Mouse (Mus musculus): ENCODE data around the gene Tulp1.
"Not testable (repeated sequence)": the region's sequence is repeated elsewhere in the genome, so short reads cannot be mapped to it uniquely, and the experiment has no call there.

Tulp1 gene

DNA sequence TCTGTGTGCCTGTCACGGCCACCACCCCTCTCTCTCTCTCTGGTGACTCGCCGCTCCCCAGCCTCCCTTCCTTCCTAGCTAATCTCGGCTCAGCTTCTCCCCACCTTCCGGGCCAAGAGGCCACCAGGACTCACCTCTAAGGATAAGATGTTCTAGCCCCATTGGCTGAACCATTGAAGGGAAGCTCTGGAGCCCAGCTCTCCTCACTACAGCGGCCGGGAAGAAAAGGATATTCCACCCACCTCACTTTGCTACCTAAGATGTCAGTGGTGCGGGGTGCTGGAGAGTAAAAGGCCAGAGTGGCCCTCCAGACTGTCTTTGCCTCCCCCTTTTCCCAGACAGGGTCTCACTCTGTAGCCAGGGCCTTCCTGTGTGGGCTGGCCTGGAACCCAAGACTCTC, at the start of gene Tulp1:
TSS of gene Tulp1 (minus strand) at position 101 of the 400 bp plus-strand sequence.
- no peak for DNase-seq

- DNase-seq, result no peak
Measured at GRCm38 (mm10) chr17:28411381-28411960, 46.4 kb upstream of the Tulp1 start.

- no peak for DNase-seq
Measured at GRCm38 (mm10) chr17:28410731-28411130, 45.7 kb upstream of the Tulp1 start.

GRCm38 (mm10) chr17:28408251-28408918, 43.4 kb upstream of the Tulp1 start:
- DNase-seq, result no peak

- peak; percentile 83 for DNase-seq
Measured at GRCm38 (mm10) chr17:28407418-28408250, 42.6 kb upstream of the Tulp1 start.

DNA sequence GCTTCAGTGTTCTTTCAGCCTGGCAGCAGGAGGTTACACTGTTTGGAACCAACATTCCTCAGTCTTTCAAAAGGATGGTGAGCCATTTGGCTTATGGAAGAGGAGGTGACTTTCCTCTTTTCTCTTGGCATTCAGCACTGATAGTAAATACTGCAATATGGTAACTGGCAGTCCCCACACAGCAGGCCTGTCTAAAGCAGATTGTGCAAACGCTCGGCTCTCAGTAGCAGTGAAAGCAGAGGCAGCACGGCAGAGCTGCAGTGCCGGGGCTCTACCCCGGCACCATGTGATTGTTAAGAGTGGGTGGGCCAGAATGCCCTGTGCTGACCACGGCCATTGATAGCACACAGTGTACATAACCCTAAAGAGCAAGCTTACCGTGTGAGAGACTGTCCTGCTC, 41.4 kb upstream of the Tulp1 start:
- DNase-seq, result no peak

DNA sequence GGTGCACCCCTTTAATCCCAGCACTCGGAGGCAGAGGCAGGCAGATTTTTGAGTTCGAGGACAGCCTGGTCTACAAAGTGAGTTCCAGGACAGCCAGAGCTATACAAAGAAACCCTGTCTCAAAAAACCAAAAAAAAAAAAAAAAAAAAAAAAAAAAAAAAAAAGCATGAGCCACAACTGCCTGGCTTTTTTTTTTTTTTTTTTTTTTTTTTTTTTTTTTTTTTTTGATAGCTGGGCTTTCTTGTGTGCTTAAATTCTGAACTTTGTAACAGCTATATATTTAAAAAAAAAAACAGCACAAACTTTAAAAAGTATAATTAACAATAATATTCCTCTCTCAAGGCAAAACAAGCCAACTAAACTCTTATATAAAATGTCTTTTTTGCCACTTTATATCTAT, 39.7 kb upstream of the Tulp1 start:
- not testable (repeated sequence) for DNase-seq

GRCm38 (mm10) chr17:28404301-28404700, 39.3 kb upstream of the Tulp1 start:
- DNase-seq, result no peak

- DNase-seq, result no peak
Measured at GRCm38 (mm10) chr17:28394994-28395393, 30.0 kb upstream of the Tulp1 start.

DNA sequence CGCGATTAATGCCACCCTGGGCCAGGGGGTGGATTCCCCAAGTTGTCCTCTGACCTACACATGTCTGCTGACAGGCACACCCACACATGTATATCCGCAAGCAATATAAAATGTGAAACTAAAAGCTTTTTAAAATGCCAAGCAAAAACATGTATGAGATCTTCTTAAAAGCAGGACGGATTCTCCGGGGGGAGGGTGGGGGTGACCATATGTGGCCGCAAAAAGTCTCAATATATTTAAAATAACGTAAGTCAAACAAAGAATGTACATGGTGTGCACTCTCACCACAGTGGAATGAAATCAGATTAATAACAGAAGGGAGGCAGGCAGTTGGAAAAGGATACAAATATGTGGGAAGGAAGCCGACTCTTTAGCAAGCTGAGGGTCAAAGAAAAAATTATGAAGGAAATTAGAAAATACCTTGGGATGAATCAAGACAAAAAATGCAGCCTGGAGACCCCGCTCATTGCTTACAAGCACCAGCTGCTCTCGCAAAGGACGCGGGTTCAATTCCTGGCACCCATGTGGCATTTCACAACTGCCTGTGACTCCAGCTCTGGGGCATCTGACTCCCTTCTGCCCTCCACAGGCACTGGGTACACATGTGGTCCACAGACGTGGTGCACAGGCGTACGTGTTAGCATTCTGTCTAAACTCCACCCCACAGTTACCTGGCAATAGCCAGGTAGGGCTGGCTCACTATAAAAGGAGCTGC, 29.2 kb upstream of the Tulp1 start:
- no peak for DNase-seq

DNA sequence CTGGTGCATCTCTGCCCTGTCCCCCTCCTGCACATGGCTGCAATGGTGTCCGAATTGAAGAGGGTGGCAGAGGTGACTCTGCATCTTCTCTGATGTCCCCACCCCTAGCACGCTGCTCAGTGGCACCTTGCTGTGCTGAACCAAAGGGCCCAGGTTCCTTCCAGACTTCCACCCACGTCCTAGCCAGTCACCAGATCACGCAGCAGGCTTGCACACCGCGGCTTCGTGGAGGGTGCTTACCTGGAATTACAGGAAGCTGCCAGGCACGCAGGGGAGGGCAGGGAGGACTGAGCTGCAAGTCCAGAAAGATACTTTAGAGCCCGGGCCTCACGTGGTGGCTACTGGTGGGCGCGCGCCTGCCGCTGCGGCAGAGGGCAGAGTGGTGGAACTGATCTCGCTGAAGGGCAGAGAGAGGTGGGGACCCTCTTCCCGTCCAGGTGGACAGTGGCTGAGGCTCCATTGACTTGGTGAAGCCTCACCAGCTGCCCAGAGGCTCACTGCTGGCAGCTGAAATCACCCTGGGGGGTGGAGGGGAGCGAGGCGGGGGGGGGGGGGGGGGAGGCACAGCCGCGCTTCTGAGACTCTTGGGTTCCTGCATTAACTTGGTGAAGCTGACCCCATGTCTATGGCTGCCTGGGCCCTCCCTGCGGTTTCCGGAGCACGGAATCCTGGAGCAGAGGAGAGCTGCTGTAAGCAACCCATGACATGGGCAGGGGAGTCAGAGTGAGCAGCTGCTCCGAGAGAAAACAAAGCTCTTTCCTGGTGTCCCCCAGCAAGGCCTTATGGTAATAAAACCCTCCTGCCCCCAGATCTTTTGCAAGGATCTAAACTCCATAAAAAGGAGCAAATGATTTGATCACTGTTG, 26.8 kb upstream of the Tulp1 start:
- DNase-seq, result peak; percentile 42

- DNase-seq, result no peak
Measured at GRCm38 (mm10) chr17:28388534-28388933, 23.5 kb upstream of the Tulp1 start.

GRCm38 (mm10) chr17:28386150-28386905, 21.3 kb upstream of the Tulp1 start:
- peak; percentile 85 for DNase-seq

DNA sequence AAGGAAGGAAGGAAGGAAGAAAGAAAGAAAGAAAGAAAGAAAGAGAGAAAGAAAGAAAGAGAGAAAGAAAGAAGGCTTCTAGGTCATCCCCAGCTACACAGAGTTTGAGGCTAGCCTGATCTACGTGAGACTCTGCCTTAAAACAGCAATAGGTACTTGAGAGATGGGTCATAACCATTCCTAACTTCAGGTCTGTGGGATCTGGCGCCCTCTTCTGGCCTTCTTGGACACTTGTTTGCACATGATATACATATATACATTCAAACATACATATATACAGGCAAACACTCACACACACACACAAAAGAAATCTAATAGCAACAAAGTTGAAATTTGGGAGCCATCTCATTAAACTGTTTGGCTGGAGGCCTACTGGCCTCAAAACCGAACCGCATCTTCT, 19.3 kb upstream of the Tulp1 start:
- no peak for DNase-seq

DNA sequence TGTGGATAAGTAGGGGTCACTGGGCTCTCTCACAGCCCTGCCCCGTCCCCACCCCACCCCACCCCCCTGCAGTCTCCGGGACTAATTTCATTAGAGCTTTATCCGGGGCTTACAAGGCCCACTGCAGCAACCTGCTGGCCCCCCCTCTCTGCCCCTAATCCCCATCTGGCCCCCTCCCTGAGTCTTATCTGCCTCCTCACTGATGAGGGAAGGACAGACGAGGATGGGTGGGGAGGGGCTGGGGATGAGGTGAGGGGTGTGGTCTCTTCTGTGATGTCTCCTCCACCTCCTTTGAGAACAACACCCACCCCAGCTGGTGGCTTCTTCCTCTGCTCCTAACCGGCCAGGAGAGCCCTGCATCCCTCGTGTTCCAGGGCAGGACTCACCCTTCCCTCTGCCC, 15.2 kb upstream of the Tulp1 start:
- DNase-seq, result no peak

DNA sequence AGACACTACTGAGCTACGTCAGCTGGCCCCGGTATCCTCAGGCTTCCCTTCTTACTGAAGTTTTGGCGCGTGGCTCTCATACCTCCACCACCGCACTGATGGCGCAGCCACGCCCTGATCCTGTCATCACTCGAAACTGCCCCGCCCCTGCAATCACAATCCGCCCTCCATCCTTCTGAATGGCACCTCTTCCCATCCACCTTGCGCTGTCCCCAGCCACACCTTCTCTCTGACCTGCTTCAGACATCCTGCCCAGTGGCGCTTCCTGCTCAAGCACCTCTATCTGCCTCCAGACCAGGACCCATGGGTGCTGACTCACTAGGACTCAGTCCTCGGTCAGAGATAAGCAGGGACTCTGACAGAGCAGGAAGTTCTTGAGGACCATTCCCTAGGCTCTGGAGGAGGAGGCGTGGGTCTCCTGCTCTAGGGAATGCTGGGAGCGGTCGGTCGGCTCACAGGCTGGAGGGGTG, 10.6 kb upstream of the Tulp1 start:
- no peak for DNase-seq

DNA sequence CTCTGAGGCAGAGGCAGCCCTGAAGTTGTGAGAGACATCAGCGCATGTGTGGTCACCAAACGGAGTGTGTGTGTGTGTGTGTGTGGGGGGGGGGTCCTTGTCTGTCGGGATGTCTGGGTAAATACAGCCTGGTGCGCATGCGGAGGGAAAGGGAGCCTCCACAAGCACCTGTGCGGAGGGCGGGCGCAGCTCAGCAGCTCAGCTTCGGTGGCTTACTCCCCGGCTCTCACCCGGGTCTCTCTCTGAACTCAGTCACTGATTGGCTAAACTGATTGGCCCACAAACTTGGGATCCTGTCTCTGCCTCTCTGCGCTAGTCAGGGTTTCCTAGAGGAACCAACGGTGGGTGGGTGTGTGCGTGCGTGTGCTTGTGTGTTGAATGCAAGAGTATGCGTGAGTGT, 9.5 kb upstream of the Tulp1 start:
- DNase-seq, result no peak

DNA sequence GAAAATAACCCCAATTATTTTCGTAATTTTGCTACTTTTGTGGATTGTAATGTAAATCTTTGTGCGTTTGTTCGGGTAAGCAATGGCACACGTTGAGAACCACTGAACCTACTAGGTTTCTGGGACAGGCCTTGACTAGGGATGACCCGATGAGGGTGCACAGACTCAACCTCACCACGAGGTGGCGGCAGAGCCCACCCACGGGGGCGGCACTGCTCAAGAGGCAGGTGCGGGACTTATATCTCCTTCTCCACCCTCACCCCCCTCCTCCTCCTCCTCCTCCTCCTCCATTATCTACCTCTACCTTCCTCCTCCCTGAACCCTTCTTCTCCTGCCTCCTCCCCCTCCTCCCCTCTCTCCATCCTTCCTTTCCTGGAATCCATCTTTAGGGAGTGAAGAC, 8.8 kb upstream of the Tulp1 start:
- DNase-seq, result peak; percentile 68

- no peak for DNase-seq
Measured at GRCm38 (mm10) chr17:28371941-28372340, 6.9 kb upstream of the Tulp1 start.

DNA sequence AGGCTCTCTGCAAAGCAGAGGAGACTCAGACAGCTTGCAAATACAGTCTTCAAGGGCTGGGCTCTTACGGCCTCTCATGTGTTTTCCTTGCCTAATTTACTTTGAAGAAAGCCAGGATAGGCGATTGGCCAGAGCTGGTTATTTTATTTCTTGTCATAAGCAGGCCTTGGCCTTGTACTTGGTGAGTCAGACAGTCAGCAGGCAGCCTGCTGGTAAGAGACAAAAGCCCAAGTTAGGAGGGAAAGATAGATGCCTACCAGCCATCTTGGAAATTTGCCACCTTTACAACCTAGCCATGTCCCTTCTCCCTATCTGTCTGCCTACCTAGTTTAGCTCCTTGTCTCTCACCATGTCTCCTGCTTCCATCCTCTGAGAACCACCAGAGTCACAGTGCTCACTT, 6.3 kb upstream of the Tulp1 start:
- DNase-seq, result no peak

DNA sequence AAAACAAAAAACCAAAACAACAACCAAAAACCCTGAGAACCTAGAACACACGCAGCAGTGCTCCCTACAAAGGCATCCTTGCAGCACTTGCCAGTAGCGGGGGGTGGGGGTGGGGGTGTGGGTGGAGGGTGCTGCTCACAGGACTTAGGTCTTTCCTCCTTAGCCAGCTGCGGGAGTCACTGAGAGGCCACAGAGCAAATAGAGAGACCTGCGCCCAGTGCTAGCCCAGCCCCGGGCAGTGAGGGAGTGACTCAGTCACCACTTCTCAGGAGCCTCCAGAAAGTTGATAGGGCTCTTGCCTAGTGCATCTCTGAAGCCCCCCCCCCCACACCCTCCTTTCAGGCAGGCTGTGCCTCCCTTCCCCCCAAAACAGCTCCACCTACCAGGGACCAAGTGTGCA, 4.0 kb upstream of the Tulp1 start:
- no peak for DNase-seq

Measured in embryo, embryonic 11 days (tissue).